Mouse (Mus musculus) adrenal gland, adult 18-20 months (tissue): ENCODE measurements around the gene Kif3a. TPM values are rescaled to one million over a fixed set of nuclear protein-coding genes. Genes with fewer than 3 reads are reported as not detected.
"Not testable (repeated sequence)": the region's sequence is repeated elsewhere in the genome, so short reads cannot be mapped to it uniquely, and the experiment has no call there.

Experiments used
- DNase-seq, 2 experiments: peaks; one replicate each; pipeline ENCODE4 v3.0.0; 2021 to 2022; ENCODE audit warnings: low spot score in 2 of 2
- total RNA-seq, 2 experiments: library from RNA; stranded (reverse); gene quantifications; 1 replicate in 1 of 2; 2 replicates in 1 of 2; pipeline ENCODE4 v1.2.3; 2021

Kif3a gene
- total RNA-seq, 2 experiments from 2014 or later, result 23.2 to 25.9 TPM

DNA sequence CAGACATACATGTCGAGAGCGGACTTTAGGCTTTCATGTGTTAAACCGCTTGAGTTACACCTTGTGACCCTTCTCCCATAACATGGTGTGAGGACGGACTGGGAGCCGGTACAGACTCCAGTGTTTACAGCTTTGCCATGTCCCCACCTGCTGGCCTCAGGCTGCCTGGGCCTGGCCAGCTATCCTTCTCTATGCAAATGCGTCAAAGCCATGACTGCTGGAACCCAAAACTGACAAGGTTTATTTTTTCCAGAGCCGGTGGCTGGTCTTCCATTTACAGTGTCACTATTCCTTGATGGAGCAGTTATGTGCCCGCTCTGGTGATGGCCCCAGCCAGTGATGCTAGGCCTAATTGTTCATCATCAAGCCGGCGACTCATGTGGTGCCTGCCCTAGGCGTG is 26.0 kb upstream of the Kif3a start:
- no peak for DNase-seq

GRCm38 (mm10) chr11:53543021-53543420 is 24.2 kb upstream of the Kif3a start:
- DNase-seq, result no peak

DNA sequence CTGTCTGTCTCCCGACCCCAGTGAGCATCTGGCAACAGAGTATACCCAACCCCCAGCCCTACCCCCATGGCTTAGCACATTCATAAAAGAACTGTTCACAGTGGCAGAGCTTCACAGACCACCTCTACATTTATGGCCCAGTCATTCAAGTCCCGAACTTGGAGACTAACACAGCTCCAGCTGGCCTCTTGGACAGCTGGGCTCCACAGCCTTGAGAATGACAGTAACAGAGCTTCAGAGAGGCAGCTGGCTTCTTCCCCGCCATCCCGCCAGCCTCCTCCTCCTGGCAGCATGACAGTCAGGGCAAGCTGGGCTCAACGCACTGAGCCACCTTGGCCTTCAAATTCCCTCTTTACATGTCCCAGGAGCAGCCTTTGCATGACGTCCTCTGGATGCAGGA is 20.9 kb upstream of the Kif3a start:
- no peak for DNase-seq

DNA sequence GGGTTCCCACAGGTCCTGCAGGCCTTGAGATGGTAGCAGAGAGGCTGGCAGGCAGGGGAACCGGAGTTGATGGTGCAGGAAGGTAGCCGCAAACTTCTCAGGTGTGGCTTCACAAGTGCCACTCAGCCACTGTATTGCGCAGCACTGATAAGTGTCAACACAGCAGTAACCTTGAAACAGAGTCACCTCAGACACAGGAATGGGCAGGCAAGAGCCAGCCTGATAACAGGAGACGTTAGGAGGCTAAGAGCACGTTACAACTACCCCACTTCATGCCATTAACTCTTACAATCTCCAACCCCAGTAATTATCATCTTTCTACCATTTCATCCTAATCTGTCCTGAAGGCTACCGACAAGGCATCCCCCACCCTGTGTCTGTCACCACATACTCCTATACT is 19.6 kb upstream of the Kif3a start:
- no peak for DNase-seq

DNA sequence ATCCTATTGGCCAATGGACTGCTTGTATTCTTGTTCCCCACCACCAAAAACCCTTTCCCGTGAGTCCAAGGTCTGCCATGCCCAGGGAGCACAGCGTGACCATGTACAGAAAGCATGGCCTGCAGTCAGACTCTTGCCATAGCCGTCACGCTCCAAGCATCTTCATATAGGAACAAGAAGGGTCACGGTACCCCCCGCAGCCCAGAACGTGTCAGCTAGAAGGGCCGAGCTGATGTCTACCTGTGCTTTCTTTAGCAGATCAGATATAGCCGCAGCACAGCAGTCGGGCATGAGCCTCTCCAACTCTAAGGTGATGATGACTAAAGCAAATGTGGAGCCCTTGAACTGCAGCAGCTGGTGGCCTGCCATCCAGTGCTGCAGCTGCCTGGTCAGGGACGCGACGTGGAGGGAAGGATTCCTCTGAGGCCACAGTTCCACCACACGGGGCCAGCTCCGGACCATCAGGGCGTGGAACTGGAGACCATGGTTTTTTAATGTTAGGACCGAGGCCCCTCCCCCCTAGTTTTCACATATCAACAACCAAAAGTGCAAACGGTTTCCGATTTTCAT is 19.1 kb upstream of the Kif3a start:
- no peak for DNase-seq

GRCm38 (mm10) chr11:53550714-53551113 is 16.5 kb upstream of the Kif3a start:
- DNase-seq, result no peak

- DNase-seq, result no peak
Observed at GRCm38 (mm10) chr11:53551754-53552153, 15.4 kb upstream of the Kif3a start.

- DNase-seq, result not testable (repeated sequence)
Observed at GRCm38 (mm10) chr11:53556529-53556928, 10.7 kb upstream of the Kif3a start.

GRCm38 (mm10) chr11:53557992-53558391 is 9.2 kb upstream of the Kif3a start:
- DNase-seq, result not testable (repeated sequence)

DNA sequence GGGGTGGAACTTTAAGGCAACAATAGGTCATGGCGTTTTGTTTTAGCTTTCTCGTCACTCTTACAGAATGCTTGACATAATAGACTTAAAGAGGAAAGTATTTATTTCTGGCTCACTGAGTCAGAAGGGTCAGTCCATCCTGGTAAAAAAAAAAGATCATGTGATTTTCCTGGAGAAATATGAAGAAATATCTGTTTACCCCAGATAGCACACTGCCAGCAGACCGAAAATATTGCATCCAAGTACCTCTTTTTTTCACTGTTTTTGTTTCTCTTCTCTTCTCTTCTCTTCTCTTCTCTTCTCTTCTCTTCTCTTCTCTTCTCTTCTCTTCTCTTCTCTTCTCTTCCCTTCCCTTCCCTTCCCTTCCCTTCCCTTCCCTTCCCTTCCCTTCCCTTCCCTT is 7.2 kb upstream of the Kif3a start:
- DNase-seq, result not testable (repeated sequence)

DNA sequence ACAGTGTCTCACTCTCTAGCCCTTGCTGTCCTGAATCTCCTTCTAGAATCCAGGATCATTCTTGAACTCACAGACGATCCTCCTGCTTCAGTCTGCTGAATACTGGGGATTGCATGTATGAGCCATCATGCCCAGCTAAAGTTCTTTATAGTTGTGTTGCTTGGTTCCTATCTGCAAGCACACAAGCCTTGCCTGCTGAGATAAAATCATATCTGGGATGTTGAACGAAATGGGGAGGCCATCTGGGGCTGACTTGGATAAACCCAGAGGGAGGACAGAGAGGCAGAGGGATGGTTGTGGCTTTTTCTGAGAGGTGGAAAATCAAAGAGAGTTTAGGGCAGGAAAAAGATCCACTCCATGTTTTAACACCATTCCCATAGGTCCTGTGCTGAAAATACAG is 5.2 kb upstream of the Kif3a start:
- DNase-seq, result no peak

GRCm38 (mm10) chr11:53566646-53567045 is 533 bp upstream of the Kif3a start:
- DNase-seq, result no peak

DNA sequence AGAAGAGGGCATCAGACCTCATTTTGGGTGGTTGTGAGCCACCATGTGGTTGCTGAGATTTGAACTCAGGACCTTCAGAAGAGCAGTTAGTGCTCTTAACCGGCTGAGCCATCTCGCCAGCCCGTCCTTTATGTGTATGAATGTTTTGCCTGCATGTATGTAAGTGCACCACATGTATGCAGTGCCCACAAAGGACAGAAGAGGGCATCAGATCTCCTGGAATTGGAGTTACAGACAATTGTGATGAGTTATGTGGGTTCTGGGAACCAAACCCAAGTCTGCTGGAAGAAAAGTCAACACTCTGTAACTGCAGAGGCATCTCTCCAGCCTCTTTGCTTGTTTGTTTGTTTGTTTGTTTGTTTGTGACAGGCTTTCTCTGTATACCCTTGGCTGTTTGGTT is 13.4 kb downstream of the Kif3a start:
- no peak for DNase-seq

DNA sequence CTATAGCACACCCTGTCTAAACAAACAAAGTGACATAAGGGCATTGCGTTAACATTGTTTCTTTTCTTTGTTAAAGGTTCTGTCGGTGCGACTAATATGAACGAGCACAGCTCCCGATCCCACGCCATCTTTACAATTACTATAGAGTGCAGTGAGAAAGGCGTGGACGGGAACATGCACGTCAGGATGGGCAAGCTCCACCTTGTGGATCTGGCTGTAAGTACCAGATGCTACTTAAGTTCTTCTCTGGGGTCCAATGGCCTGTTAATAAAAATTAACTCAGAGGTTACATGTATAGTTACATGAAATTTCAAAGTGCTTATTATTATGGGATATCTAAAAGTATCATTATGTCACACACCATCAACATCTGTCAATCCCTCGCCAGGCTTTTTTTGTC is 16.0 kb downstream of the Kif3a start:
- no peak for DNase-seq

GRCm38 (mm10) chr11:53584849-53585248 is 17.7 kb downstream of the Kif3a start:
- no peak for DNase-seq

GRCm38 (mm10) chr11:53585510-53585909 is 18.3 kb downstream of the Kif3a start:
- no peak for DNase-seq

GRCm38 (mm10) chr11:53588279-53588678 is 21.1 kb downstream of the Kif3a start:
- no peak for DNase-seq

- DNase-seq, result peak in 1 of 2 experiments; percentile 42
Observed at GRCm38 (mm10) chr11:53590368-53590768, 23.2 kb downstream of the Kif3a start.

- no peak for DNase-seq
Observed at GRCm38 (mm10) chr11:53591116-53591515, 23.9 kb downstream of the Kif3a start.

- no peak for DNase-seq
Observed at GRCm38 (mm10) chr11:53604983-53605382, 37.8 kb downstream of the Kif3a start.

- DNase-seq, result no peak
Observed at GRCm38 (mm10) chr11:53605609-53606008, 38.4 kb downstream of the Kif3a start.

- no peak for DNase-seq
Observed at GRCm38 (mm10) chr11:53609231-53609630, 42.1 kb downstream of the Kif3a start.

DNA sequence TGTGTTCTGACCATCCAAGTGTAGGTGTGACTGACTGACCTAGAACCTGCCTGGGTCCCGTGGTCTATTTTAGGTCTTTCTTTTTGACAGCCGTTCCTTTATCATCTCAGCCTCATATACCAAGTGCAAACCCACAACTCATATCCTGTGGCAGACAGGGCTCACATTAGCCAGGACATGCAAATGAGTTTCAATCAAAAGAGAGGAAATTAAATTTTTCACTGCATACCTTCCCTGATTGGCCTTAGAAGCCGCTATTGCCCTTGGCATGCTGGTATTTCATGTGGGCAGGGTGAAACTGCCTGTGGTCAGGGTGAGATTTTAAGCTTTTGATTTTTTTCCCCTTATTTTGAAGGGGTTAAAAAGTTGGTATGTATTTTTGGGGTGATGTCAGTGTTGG is 42.5 kb downstream of the Kif3a start:
- DNase-seq, result no peak

DNA sequence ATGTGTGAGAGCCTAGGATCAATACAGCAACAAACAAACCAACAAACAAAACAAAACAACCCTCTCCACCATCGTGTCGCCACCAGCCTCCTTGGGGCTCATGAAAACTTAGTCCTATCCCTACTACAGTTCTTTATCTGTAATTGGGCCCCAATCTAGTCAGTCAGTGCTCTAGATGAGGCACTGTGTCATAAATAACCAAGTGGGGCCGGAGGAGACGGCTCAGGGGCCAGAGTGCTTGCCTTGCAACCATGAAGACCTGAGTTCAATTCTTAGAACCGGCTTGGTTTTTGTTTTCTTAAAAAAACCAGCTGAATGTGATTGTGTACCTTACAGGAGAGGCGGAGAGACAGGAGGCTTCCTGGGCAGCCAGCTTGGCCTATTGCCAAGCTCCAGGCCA is 48.0 kb downstream of the Kif3a start:
- DNase-seq, result no peak
